34 mouse cellular contexts compared by ENCODE assay signal in the genomic region with DNA sequence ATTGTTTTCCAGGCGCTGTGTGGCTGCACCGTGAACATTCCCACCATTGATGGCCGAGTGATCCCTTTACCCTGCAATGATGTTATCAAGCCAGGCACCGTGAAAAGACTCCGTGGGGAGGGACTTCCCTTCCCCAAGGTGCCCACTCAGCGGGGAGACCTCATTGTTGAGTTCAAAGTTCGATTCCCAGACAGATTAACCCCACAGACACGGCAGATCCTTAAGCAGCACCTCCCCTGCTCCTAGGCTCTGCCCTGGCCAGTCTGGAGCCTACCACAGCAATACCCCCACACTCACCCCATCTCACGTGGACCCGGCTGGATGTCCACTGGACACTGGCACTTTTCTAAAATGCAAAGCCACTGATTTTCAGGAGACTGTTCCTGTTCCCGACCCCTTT. TPM values are rescaled to one million over a fixed set of nuclear protein-coding genes. Genes with fewer than 3 reads are reported as not detected.
DNase-seq lines count a peak whose midpoint lies in the region; ATAC-seq and TF ChIP-seq lines count a peak whose summit lies in the region.
"Had no signal": no experiment of that assay in that cellular context is flagged by ENCODE, and none has a peak within 500 bp of the region (broad histone marks: within the 10 kb centered on the region; RNA-seq: fewer than 3 reads in every experiment).

No protein-coding gene starts in this region.

- peaks cover 56% of the 10 kb centered on the region for H3K4me1 ChIP-seq in heart, embryonic 13.5 days
- H3K4me1 ChIP-seq: liver, embryonic 15.5 days; stomach, embryonic 15.5 days had no signal

- no peaks in the 10 kb centered on the region for H3K27me3 ChIP-seq in heart, embryonic 13.5 days (replicated peaks)
- no peaks in the 10 kb centered on the region for H3K27me3 ChIP-seq in myocyte (ENCODE audit: control insufficient read depth, insufficient read depth, insufficient read length)
- H3K27me3 ChIP-seq: embryonic facial prominence, embryonic 13.5 days; forebrain, embryonic 15.5 days; limb, embryonic 12.5 days; midbrain, embryonic 15.5 days; stomach, embryonic 15.5 days had no signal

- WGBS in heart, embryonic 13.5 days = 78% methylated on average over 11 of the region's 11 CpGs

- no peak overlapping the region for H3K4me3 ChIP-seq in heart, embryonic 13.5 days
- H3K4me3 ChIP-seq in layer of hippocampus, adult 2 months = no peak overlapping the region
- no peak overlapping the region for H3K4me3 ChIP-seq in myocyte
- H3K4me3 ChIP-seq: embryonic facial prominence, embryonic 13.5 days; forebrain, embryonic 10.5 days; forebrain, embryonic 15.5 days; limb, embryonic 12.5 days; liver, embryonic 15.5 days; midbrain, embryonic 10.5 days; midbrain, embryonic 15.5 days; stomach, embryonic 15.5 days had no signal

- TF ChIP-seq CTCF in layer of hippocampus, adult 2 months (conservative IDR thresholded peaks at IDR 0.05) = no peak

- no peaks in the 10 kb centered on the region for H3K79me2 ChIP-seq in myocyte (ENCODE audit: control insufficient read depth, insufficient read depth)

- H3K9me3 ChIP-seq in heart, embryonic 13.5 days = no peaks in the 10 kb centered on the region
- H3K9me3 ChIP-seq: embryonic facial prominence, embryonic 13.5 days; forebrain, embryonic 10.5 days; forebrain, embryonic 15.5 days; limb, embryonic 12.5 days; liver, embryonic 15.5 days; midbrain, embryonic 10.5 days; midbrain, embryonic 15.5 days; stomach, embryonic 15.5 days had no signal

- peaks cover 37% of the 10 kb centered on the region for H3K36me3 ChIP-seq in heart, embryonic 13.5 days
- H3K36me3 ChIP-seq in myocyte (ENCODE audit: control insufficient read depth, insufficient read depth) = no peaks in the 10 kb centered on the region
- H3K36me3 ChIP-seq: liver, embryonic 15.5 days had no signal

- no peak overlapping the region for H3ac ChIP-seq in myocyte (ENCODE audit: control insufficient read depth, insufficient read length)

- no peak overlapping the region for H3K4me2 ChIP-seq in heart, embryonic 13.5 days
- H3K4me2 ChIP-seq in myocyte (ENCODE audit: low read depth) = peak overlapping the region; percentile 38
- H3K4me2 ChIP-seq: embryonic facial prominence, embryonic 13.5 days; forebrain, embryonic 15.5 days; hindbrain, embryonic 14.5 days; limb, embryonic 12.5 days; liver, embryonic 15.5 days; lung, embryonic 14.5 days; midbrain, embryonic 15.5 days; stomach, embryonic 15.5 days had no signal

- DNase-seq in heart, adult 18-20 months = no peak
- DNase-seq in kidney, adult 11 months = peak; percentile 74
- DNase-seq in kidney, postnatal 10 days = no peak
- no peak for DNase-seq in layer of hippocampus, adult 2 months (ENCODE audit: low spot score in 2 of 2)
- no peak for DNase-seq in layer of hippocampus, postnatal 36 days
- DNase-seq in lung, postnatal 25 days (ENCODE audit: low spot score) = no peak
- DNase-seq: adrenal gland, postnatal 25 days; B cell, adult 2 months; cerebellum, adult 11-12 months; lung, embryonic 14.5 days; lung, postnatal 14 days; thymus, postnatal 14 days had no signal

- no peak for ATAC-seq in heart, embryonic 13.5 days (ENCODE audit: extremely low read depth, insufficient number of reproducible peaks, low FRiP score, low TSS enrichment)
- ATAC-seq: forebrain, embryonic 15.5 days; intestine, postnatal 0 days; midbrain, embryonic 15.5 days had no signal

- TF ChIP-seq POLR2A in myocyte (IDR thresholded peaks at IDR 0.05; ENCODE audit: insufficient read length, low read depth) = no peak

- peak overlapping the region; percentile 85 for H3K27ac ChIP-seq in heart, embryonic 13.5 days (replicated peaks)
- H3K27ac ChIP-seq in layer of hippocampus, adult 2 months = peak overlapping the region; percentile 1; the same call in 1 of the 2 replicates
- H3K27ac ChIP-seq: embryonic facial prominence, embryonic 13.5 days; forebrain, embryonic 10.5 days; forebrain, embryonic 15.5 days; hindbrain, embryonic 14.5 days; limb, embryonic 12.5 days; liver, embryonic 15.5 days; midbrain, embryonic 10.5 days; midbrain, embryonic 15.5 days; stomach, embryonic 15.5 days had no signal

- H3K9ac ChIP-seq in heart, embryonic 13.5 days = peak overlapping the region; percentile 37
- H3K9ac ChIP-seq: embryonic facial prominence, embryonic 13.5 days; forebrain, embryonic 15.5 days; hindbrain, embryonic 14.5 days; limb, embryonic 12.5 days; liver, embryonic 15.5 days; lung, embryonic 14.5 days; midbrain, embryonic 15.5 days; stomach, embryonic 15.5 days had no signal

TF ChIP-seq in myocyte, 11 proteins besides CTCF, POLR2A, EP300 and RAD21:
- TF ChIP-seq SRF (IDR thresholded peaks at IDR 0.05; ENCODE audit: control insufficient read depth, insufficient read length, low read depth) = no peak
- no peak for TF ChIP-seq CEBPB (IDR thresholded peaks at IDR 0.05; ENCODE audit: insufficient read depth, poor library complexity, severe bottlenecking)

RNA-seq across cellular contexts. Expression of gene Dnajb5, which starts 7.7 kb away (rescaled TPM):
- polyA plus RNA-seq in heart, embryonic 13.5 days (2015; fragmentation: Nextera tagmentation; extraction: Ambion mirVana) = 12.2 and 14.3 TPM in 2 replicates
- 100 to 1,000 TPM in 1 of 2 experiments, 10 to 100 TPM in 1; 95.5 to 101 TPM for total RNA-seq in heart, adult 18-20 months (2021)
- 100 to 1,000 TPM; 187 to 211 TPM for total RNA-seq in layer of hippocampus, adult 2 months (2021)
- total RNA-seq in layer of hippocampus, postnatal 36 days (2021) = 100 to 1,000 TPM; 203 to 221 TPM
- polyA plus RNA-seq in myocyte (2012; fragmentation: generic; extraction: Trizol) = 32.8 TPM

RNA-seq across cellular contexts. Expression of gene 1700022I11Rik, which starts 12.1 kb away (rescaled TPM):
- polyA plus RNA-seq in heart, embryonic 13.5 days (2015; fragmentation: Nextera tagmentation; extraction: Ambion mirVana) = 0.51 and 0.57 TPM in 2 replicates
- total RNA-seq in heart, adult 18-20 months (2021) = not detected
- total RNA-seq in layer of hippocampus, adult 2 months (2021) = not detected
- not detected for total RNA-seq in layer of hippocampus, postnatal 36 days (2021)
- polyA plus RNA-seq in myocyte (2012; fragmentation: generic; extraction: Trizol) = 0.76 TPM
- total RNA-seq: adrenal gland, adult 18-20 months; adrenal gland, postnatal 25 days; gastrocnemius, adult 18-20 months; gastrocnemius, postnatal 4 days; hematopoietic stem cell, adult 5-6 weeks; layer of hippocampus, adult 8-10 months; left cerebral cortex, adult 18-20 months; left cerebral cortex, postnatal 25 days; liver, adult 2 months had no signal
- polyA plus RNA-seq: liver, adult 2 months; urinary bladder, adult 2 months had no signal

RNA-seq across cellular contexts. Expression of gene Phf24, which starts 40.8 kb away (rescaled TPM):
- 3.7 and 4.0 TPM in 2 replicates for polyA plus RNA-seq in heart, embryonic 13.5 days (2015; fragmentation: Nextera tagmentation; extraction: Ambion mirVana)
- 1 to 10 TPM; 6.5 to 7.7 TPM for total RNA-seq in heart, adult 18-20 months (2021)
- total RNA-seq in layer of hippocampus, adult 2 months (2021) = 100 to 1,000 TPM; 154 to 155 TPM
- total RNA-seq in layer of hippocampus, postnatal 36 days (2021) = 100 to 1,000 TPM; 148 to 149 TPM
- polyA plus RNA-seq in myocyte (2012; fragmentation: generic; extraction: Trizol) = not detected
- total RNA-seq: hematopoietic stem cell, adult 5-6 weeks; neutrophil, adult 5-6 weeks had no signal

RNA-seq across cellular contexts. Expression of gene Vcp, which starts 43.0 kb away (rescaled TPM):
- polyA plus RNA-seq in heart, embryonic 13.5 days (2015; fragmentation: Nextera tagmentation; extraction: Ambion mirVana) = 459 and 479 TPM in 2 replicates
- 100 to 1,000 TPM; 272 to 273 TPM for total RNA-seq in heart, adult 18-20 months (2021)
- total RNA-seq in layer of hippocampus, adult 2 months (2021) = 100 to 1,000 TPM; 171 to 184 TPM
- 100 to 1,000 TPM; 188 to 194 TPM for total RNA-seq in layer of hippocampus, postnatal 36 days (2021)
- polyA plus RNA-seq in myocyte (2012; fragmentation: generic; extraction: Trizol) = 334 TPM

RNA-seq across cellular contexts. Expression of gene Fancg, which starts 53.0 kb away (rescaled TPM):
- 10.8 and 11.0 TPM in 2 replicates for polyA plus RNA-seq in heart, embryonic 13.5 days (2015; fragmentation: Nextera tagmentation; extraction: Ambion mirVana)
- total RNA-seq in heart, adult 18-20 months (2021) = 1 to 10 TPM; 1.6 to 2.9 TPM
- total RNA-seq in layer of hippocampus, adult 2 months (2021) = 10 to 100 TPM; 10.4 to 12.9 TPM
- 1 to 10 TPM; 8.3 to 8.9 TPM for total RNA-seq in layer of hippocampus, postnatal 36 days (2021)
- 2.6 TPM for polyA plus RNA-seq in myocyte (2012; fragmentation: generic; extraction: Trizol)

Comparison
In these comparisons a context has a peak if more than half of its experiments do, and no peak if none do; other contexts are left out.
1. RNA of gene Phf24, which starts 40.8 kb away (total RNA-seq): 154 to 155 TPM in layer of hippocampus, adult 2 months and 148 to 149 TPM in layer of hippocampus, postnatal 36 days; 6.5 to 7.7 TPM in heart, adult 18-20 months; every median in the first group is over 10 times any median in the second.